Mouse (Mus musculus): Measurements from ENCODE around the gene Itga8. TPM values are rescaled to one million over a fixed set of nuclear protein-coding genes. Genes with fewer than 3 reads are reported as not detected.

The Itga8 gene
- polyA plus RNA-seq, 1 experiment from 2014 or later = 2.7 TPM

GRCm38 (mm10) chr2:12280664-12281063, 21.1 kb downstream of the Itga8 start:
- H3K9ac ChIP-seq (ENCODE audit: low read depth, low read length) = no peak overlapping the region
- H3K9me3 ChIP-seq (replicated peaks; ENCODE audit: control insufficient read depth, low read length) = no peaks in the 10 kb centered on the region
- no peak for ATAC-seq (ENCODE audit: low read depth)
- H3K27me3 ChIP-seq (ENCODE audit: control insufficient read depth, insufficient read depth, low read depth, low read length) = no peaks in the 10 kb centered on the region
- H3K4me1 ChIP-seq (ENCODE audit: control insufficient read depth, low read depth, low read length) = no peaks in the 10 kb centered on the region
- no peak overlapping the region for H3K4me2 ChIP-seq (ENCODE audit: low read depth, low read length)
- no peak overlapping the region for H3K4me3 ChIP-seq (ENCODE audit: low read depth, low read length)
- H3K27ac ChIP-seq (ENCODE audit: low read length) = no peak overlapping the region
- WGBS (ENCODE audit: insufficient replicate concordance) = 11% methylated on average over 1 of the region's 1 CpGs
- no peaks in the 10 kb centered on the region for H3K36me3 ChIP-seq (ENCODE audit: control insufficient read depth, insufficient read depth)

- Histone ChIP-seq H3K27me3 (ENCODE audit: control insufficient read depth, insufficient read depth, low read depth, low read length) (no peaks in the 10 kb centered on the region), H3K9ac (ENCODE audit: low read depth, low read length) (no peak overlapping the region), H3K27ac (ENCODE audit: low read length) (no peak overlapping the region), H3K4me1 (ENCODE audit: control insufficient read depth, low read depth, low read length) (no peaks in the 10 kb centered on the region), H3K4me2 (ENCODE audit: low read depth, low read length) (no peak overlapping the region), H3K36me3 (ENCODE audit: control insufficient read depth, insufficient read depth) (no peaks in the 10 kb centered on the region), H3K4me3 (ENCODE audit: low read depth, low read length) (no peak overlapping the region), H3K9me3 (replicated peaks; ENCODE audit: control insufficient read depth, low read length) (no peaks in the 10 kb centered on the region)
- WGBS (ENCODE audit: insufficient replicate concordance) = 33% methylated on average over 4 of the region's 4 CpGs
- ATAC-seq (ENCODE audit: low read depth) = no peak
These were observed 22.6 kb downstream of the Itga8 start for GRCm38 (mm10) chr2:12279070-12279612.

DNA sequence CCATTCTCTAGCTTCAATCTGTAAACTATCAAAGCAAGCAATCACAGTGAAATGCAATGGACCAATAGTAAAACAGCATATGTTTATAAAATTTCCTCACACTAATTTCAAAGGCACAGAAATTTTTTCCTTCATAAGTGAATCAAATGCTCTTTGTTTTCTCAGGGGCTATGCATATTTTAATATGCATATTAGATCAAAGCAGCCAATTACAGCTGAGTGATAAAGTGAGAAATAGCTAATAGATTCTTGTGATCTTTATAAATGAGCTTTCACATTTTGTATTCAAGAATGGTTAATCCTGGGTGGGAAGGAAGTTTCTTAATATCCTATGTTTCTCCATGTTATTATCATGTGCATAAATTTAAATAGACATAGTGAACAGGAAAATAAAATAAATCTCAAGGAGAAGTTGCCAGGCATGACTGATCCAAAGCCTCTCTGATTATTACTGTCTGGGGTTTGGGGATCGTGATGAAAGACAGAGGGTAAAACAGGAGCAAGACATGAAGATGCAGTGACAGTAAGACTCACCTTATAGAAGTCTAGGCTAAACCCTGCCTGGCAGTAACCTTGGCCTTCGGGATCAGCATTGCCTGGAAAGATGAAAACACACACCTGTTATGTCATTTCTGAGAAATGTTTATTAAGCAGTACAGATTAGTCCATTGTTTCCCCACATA, 44.9 kb downstream of the Itga8 start:
- Histone ChIP-seq H3K9ac (ENCODE audit: low read depth, low read length) (no peak overlapping the region), H3K27me3 (ENCODE audit: control insufficient read depth, insufficient read depth, low read depth, low read length) (no peaks in the 10 kb centered on the region), H3K4me3 (ENCODE audit: low read depth, low read length) (no peak overlapping the region), H3K36me3 (ENCODE audit: control insufficient read depth, insufficient read depth) (no peaks in the 10 kb centered on the region), H3K4me2 (ENCODE audit: low read depth, low read length) (no peak overlapping the region), H3K4me1 (ENCODE audit: control insufficient read depth, low read depth, low read length) (no peaks in the 10 kb centered on the region), H3K27ac (ENCODE audit: low read length) (no peak overlapping the region), H3K9me3 (replicated peaks; ENCODE audit: control insufficient read depth, low read length) (no peaks in the 10 kb centered on the region)
- WGBS (ENCODE audit: insufficient replicate concordance) = 52% methylated on average over 2 of the region's 2 CpGs
- ATAC-seq (ENCODE audit: low read depth) = no peak

- Histone ChIP-seq H3K27ac (ENCODE audit: low read length) (no peak overlapping the region), H3K27me3 (ENCODE audit: control insufficient read depth, insufficient read depth, low read depth, low read length) (no peaks in the 10 kb centered on the region), H3K9me3 (replicated peaks; ENCODE audit: control insufficient read depth, low read length) (no peaks in the 10 kb centered on the region), H3K4me2 (ENCODE audit: low read depth, low read length) (no peak overlapping the region), H3K36me3 (ENCODE audit: control insufficient read depth, insufficient read depth) (no peaks in the 10 kb centered on the region), H3K4me3 (ENCODE audit: low read depth, low read length) (no peak overlapping the region), H3K9ac (ENCODE audit: low read depth, low read length) (no peak overlapping the region), H3K4me1 (ENCODE audit: control insufficient read depth, low read depth, low read length) (no peaks in the 10 kb centered on the region)
- 64% methylated on average over 2 of the region's 2 CpGs for WGBS (ENCODE audit: insufficient replicate concordance)
- ATAC-seq (ENCODE audit: low read depth) = no peak
These were observed 45.8 kb downstream of the Itga8 start for GRCm38 (mm10) chr2:12255901-12256300.

GRCm38 (mm10) chr2:12235345-12235744, 66.4 kb downstream of the Itga8 start:
- no peak for ATAC-seq (ENCODE audit: low read depth)
- Histone ChIP-seq H3K4me3 (ENCODE audit: low read depth, low read length) (no peak overlapping the region), H3K27me3 (ENCODE audit: control insufficient read depth, insufficient read depth, low read depth, low read length) (no peaks in the 10 kb centered on the region), H3K27ac (ENCODE audit: low read length) (no peak overlapping the region), H3K9ac (ENCODE audit: low read depth, low read length) (no peak overlapping the region), H3K9me3 (replicated peaks; ENCODE audit: control insufficient read depth, low read length) (no peaks in the 10 kb centered on the region), H3K4me1 (ENCODE audit: control insufficient read depth, low read depth, low read length) (no peaks in the 10 kb centered on the region), H3K4me2 (ENCODE audit: low read depth, low read length) (no peak overlapping the region), H3K36me3 (ENCODE audit: control insufficient read depth, insufficient read depth) (no peaks in the 10 kb centered on the region)
- WGBS (ENCODE audit: insufficient replicate concordance) = 61% methylated on average over 3 of the region's 3 CpGs

DNA sequence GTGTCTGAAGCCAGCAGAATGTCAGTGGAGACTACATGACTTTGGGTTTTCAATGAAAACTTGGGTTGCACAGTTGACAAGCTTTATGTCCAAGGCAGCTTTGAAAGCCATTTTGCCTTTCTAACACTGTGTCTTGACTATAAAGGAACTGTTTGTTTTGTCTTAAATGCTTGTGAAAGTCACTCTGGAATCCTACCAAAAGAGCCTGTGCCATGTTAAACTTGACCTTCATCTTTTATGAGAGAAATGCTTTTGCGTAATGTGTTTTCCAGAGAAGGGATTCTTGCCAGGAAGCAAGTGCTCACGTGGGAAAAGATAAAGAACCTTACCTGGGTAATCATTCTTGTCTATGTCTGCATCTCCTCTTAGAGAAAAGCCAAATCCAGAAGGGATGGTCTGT, 72.0 kb downstream of the Itga8 start:
- WGBS (ENCODE audit: insufficient replicate concordance) = 67% methylated on average over 2 of the region's 2 CpGs
- H3K27me3 ChIP-seq (ENCODE audit: control insufficient read depth, insufficient read depth, low read depth, low read length) = no peaks in the 10 kb centered on the region
- no peak overlapping the region for H3K27ac ChIP-seq (ENCODE audit: low read length)
- ATAC-seq (ENCODE audit: low read depth) = no peak
- H3K4me2 ChIP-seq (ENCODE audit: low read depth, low read length) = no peak overlapping the region
- H3K4me1 ChIP-seq (ENCODE audit: control insufficient read depth, low read depth, low read length) = no peaks in the 10 kb centered on the region
- no peak overlapping the region for H3K4me3 ChIP-seq (ENCODE audit: low read depth, low read length)
- H3K9me3 ChIP-seq (replicated peaks; ENCODE audit: control insufficient read depth, low read length) = no peaks in the 10 kb centered on the region
- H3K36me3 ChIP-seq (ENCODE audit: control insufficient read depth, insufficient read depth) = no peaks in the 10 kb centered on the region
- no peak overlapping the region for H3K9ac ChIP-seq (ENCODE audit: low read depth, low read length)

DNA sequence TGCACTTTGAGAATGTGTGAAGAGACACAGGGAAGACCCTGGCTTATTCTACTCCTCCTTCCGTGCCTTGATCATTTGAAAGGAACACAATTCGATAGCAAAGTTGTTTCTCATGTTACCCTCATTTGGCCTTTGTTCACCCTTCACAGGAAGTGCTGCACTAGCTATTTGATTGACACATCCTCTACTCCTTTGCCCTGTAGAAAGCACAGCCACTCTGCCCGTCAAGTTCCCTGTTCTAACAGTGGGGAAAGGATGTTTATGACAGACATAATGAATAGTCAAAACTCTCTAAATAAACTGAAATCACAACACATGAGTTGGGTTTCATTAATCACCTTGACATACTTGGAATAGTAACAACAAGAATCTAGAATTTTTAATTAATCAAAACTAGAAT, 73.4 kb downstream of the Itga8 start:
- Histone ChIP-seq H3K4me3 (ENCODE audit: low read depth, low read length) (no peak overlapping the region), H3K9me3 (replicated peaks; ENCODE audit: control insufficient read depth, low read length) (no peaks in the 10 kb centered on the region), H3K36me3 (ENCODE audit: control insufficient read depth, insufficient read depth) (no peaks in the 10 kb centered on the region), H3K27me3 (ENCODE audit: control insufficient read depth, insufficient read depth, low read depth, low read length) (no peaks in the 10 kb centered on the region), H3K27ac (ENCODE audit: low read length) (no peak overlapping the region), H3K4me2 (ENCODE audit: low read depth, low read length) (no peak overlapping the region), H3K9ac (ENCODE audit: low read depth, low read length) (no peak overlapping the region), H3K4me1 (ENCODE audit: control insufficient read depth, low read depth, low read length) (no peaks in the 10 kb centered on the region)
- no peak for ATAC-seq (ENCODE audit: low read depth)
- 22% methylated on average over 3 of the region's 3 CpGs for WGBS (ENCODE audit: insufficient replicate concordance)

GRCm38 (mm10) chr2:12227243-12227642, 74.5 kb downstream of the Itga8 start:
- Histone ChIP-seq H3K9ac (ENCODE audit: low read depth, low read length) (no peak overlapping the region), H3K27me3 (ENCODE audit: control insufficient read depth, insufficient read depth, low read depth, low read length) (no peaks in the 10 kb centered on the region), H3K9me3 (replicated peaks; ENCODE audit: control insufficient read depth, low read length) (no peaks in the 10 kb centered on the region), H3K4me1 (ENCODE audit: control insufficient read depth, low read depth, low read length) (no peaks in the 10 kb centered on the region), H3K36me3 (ENCODE audit: control insufficient read depth, insufficient read depth) (no peaks in the 10 kb centered on the region), H3K4me3 (ENCODE audit: low read depth, low read length) (no peak overlapping the region), H3K4me2 (ENCODE audit: low read depth, low read length) (no peak overlapping the region), H3K27ac (ENCODE audit: low read length) (no peak overlapping the region)
- WGBS (ENCODE audit: insufficient replicate concordance) = 20% methylated on average over 1 of the region's 2 CpGs
- ATAC-seq (ENCODE audit: low read depth) = no peak

GRCm38 (mm10) chr2:12226367-12226766, 75.4 kb downstream of the Itga8 start:
- Histone ChIP-seq H3K9ac (ENCODE audit: low read depth, low read length) (no peak overlapping the region), H3K4me1 (ENCODE audit: control insufficient read depth, low read depth, low read length) (no peaks in the 10 kb centered on the region), H3K36me3 (ENCODE audit: control insufficient read depth, insufficient read depth) (no peaks in the 10 kb centered on the region), H3K27ac (ENCODE audit: low read length) (no peak overlapping the region), H3K4me3 (ENCODE audit: low read depth, low read length) (no peak overlapping the region), H3K4me2 (ENCODE audit: low read depth, low read length) (no peak overlapping the region), H3K27me3 (ENCODE audit: control insufficient read depth, insufficient read depth, low read depth, low read length) (no peaks in the 10 kb centered on the region), H3K9me3 (replicated peaks; ENCODE audit: control insufficient read depth, low read length) (no peaks in the 10 kb centered on the region)
- WGBS (ENCODE audit: insufficient replicate concordance) = 23% methylated on average over 1 of the region's 1 CpGs
- no peak for ATAC-seq (ENCODE audit: low read depth)

Measured in liver, embryonic 16.5 days (tissue).